Mouse (Mus musculus) v-Abl transformed pro-B cells (cell line): ENCODE measurements around the gene Dusp22.

Source experiments
- in situ Hi-C, 2 experiments: fragments of 400-800 bp; cut with MboI; formaldehyde crosslinking; loops; one replicate each; pipeline ENCODE4 v1.15.1; 2025; ENCODE audit not compliant: unreplicated experiment in 2 of 2

The Dusp22 gene

DNA sequence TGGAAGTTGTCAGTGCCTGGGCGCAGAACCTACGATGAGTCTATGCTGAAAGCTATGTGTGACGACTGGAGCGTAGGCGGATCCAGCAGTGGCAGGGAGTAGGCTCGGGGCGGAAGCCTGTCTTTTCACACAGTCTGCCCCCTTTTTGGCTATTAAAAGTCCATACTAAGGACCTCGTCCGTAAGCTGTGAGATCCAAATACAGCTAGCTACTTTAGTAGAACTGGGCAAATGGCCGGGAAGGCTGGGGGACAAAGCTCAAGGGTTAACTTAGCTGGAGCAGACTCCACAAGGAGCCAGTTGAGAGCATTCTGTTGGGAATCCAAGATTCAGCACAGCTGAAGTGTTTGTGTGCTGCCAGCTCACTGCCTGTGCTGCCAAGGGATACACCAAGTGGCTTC, 6.7 kb downstream of the Dusp22 start:
- in situ Hi-C loops = loop anchor here in 1 of 2 experiments (10.0 kb wide), 1 partner anchor 88 kb away; no protein-coding TSS in a partner anchor

DNA sequence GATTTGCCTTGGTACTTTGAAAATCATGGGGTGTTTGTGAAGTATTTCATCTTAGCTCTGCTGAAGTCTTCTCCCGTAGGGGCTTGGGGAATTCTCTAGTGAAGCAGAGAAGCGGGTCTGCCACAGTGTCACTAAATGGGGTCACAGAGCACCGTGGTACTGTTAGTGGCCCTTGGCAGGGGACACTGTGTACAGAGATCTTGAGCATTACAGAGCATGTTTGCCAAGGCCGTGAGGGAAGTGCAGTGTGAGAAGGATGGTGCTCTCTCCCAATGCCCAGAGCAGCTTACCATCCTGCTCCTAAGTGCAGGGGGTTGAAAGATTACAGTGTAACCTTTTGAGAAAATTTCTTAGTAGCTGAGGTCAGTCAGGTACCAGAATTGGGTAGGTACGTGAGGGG, 8.5 kb downstream of the Dusp22 start:
- in situ Hi-C loops = loop anchor here in 1 of 2 experiments (10.0 kb wide), 1 partner anchor 86 kb away; no protein-coding TSS in a partner anchor

DNA sequence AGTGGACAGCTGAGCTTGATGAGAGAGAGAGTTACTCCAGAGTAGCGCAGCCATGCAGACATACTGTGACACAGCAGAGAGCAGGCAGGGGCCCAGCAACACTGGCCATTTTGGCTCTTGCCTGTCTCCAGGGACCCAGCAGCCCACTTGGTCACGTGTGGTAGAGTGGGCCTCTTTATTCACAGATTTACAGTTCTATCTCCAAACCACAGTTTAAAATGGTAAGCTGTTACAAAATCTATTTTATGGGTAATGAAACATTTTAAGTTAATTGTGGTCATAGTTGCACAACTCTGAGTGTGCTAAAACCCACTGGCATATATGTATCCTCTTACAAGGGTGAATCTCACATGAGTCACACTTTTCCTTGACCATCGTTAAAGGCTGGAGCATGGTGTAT, 9.5 kb downstream of the Dusp22 start:
- in situ Hi-C loops = loop anchor here in 1 of 2 experiments (10.0 kb wide), 1 partner anchor 86 kb away; no protein-coding TSS in a partner anchor

DNA sequence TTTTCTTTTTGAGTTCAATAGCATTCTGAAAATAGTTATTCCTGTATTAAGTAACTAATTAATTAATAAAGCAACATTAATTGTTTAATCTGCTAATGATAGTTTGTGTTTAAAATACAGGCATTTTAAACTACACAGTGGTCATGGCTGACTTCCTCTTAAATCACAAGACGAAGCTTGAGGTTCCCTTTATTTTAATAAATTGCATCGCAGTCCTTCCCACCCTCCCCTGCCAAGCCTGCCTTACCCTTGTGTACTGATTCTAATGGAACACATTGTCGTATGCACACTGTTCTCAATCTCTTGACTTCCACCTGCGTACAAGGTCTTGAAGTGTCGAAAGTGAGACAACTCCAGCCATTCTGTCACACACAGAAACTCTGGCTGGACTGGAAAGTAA, 14.1 kb downstream of the Dusp22 start:
- in situ Hi-C loops = no loop called here

GRCm38 (mm10) chr13:30678822-30679221, 19.0 kb downstream of the Dusp22 start:
- in situ Hi-C loops = loop anchor here in 1 of 2 experiments (25.0 kb wide), 1 partner anchor 92 kb away; no protein-coding TSS in a partner anchor

DNA sequence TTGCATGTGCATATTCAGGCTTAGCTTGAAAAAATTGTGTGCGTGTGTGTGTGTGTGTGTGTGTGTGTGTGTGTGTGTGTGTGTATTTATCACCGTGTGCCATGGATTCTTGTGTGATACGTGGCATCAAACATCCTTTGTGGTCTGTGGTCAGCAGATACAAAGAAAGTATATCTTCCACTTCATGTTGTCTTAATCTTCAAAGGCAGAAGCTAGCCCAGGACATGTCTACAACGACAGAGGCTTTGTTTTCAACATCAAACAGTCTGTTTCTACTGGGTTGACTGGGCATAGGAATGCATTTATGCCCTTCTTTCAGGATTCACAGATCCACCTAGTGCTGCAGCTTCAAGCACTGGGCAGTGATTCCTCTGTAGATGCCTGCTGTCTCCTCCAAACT, 22.1 kb downstream of the Dusp22 start:
- in situ Hi-C loops = loop anchor here in 1 of 2 experiments (25.0 kb wide), 1 partner anchor 95 kb away; no protein-coding TSS in a partner anchor

GRCm38 (mm10) chr13:30682328-30682727, 22.5 kb downstream of the Dusp22 start:
- in situ Hi-C loops = loop anchor here in 1 of 2 experiments (25.0 kb wide), 1 partner anchor 95 kb away; no protein-coding TSS in a partner anchor

DNA sequence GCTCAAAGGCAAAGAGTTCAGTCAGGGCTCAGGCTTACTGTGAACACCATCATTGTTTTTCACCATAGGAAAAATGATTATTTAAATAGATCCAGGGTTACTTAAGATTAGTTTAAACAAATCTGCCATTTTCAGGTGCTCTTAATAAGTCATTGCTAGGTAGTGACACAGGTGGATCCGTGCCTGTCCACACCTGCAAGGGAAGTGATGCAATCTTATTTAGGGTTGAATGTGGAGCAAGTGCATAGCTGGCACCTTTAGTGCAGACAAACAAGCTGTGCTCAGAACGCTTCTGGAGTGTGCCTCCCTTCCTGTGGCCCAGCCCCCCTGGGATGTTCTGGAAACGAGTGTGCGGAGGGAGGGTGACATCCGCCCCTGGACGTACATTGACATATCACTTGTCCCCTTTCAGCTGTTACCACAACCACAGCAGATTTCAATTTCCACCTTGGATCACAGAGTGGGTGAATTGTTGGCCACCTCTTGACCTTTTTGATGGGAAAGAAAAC, 24.9 kb downstream of the Dusp22 start:
- in situ Hi-C loops = loop anchor here (5.0 to 25.0 kb wide), 3 partner anchors 32 to 97 kb away; no protein-coding TSS in a partner anchor

GRCm38 (mm10) chr13:30685957-30686356, 26.2 kb downstream of the Dusp22 start:
- in situ Hi-C loops = loop anchor here (5.0 to 25.0 kb wide), 3 partner anchors 34 to 99 kb away; no protein-coding TSS in a partner anchor

- in situ Hi-C loops = loop anchor here (5.0 to 25.0 kb wide), 3 partner anchors 36 to 101 kb away; no protein-coding TSS in a partner anchor
Measured at GRCm38 (mm10) chr13:30688035-30688616, 28.3 kb downstream of the Dusp22 start.

- in situ Hi-C loops = loop anchor here (5.0 to 25.0 kb wide), 3 partner anchors 37 to 102 kb away; no protein-coding TSS in a partner anchor
Measured at GRCm38 (mm10) chr13:30689475-30689874, 29.7 kb downstream of the Dusp22 start.

- in situ Hi-C loops = loop anchor here in 1 of 2 experiments (25.0 kb wide), 1 partner anchor 104 kb away; no protein-coding TSS in a partner anchor
Measured at GRCm38 (mm10) chr13:30691441-30692292, 31.9 kb downstream of the Dusp22 start.

GRCm38 (mm10) chr13:30692644-30693385, 33.0 kb downstream of the Dusp22 start:
- in situ Hi-C loops = loop anchor here in 1 of 2 experiments (25.0 kb wide), 1 partner anchor 106 kb away; no protein-coding TSS in a partner anchor

- in situ Hi-C loops = loop anchor here in 1 of 2 experiments (25.0 kb wide), 1 partner anchor 108 kb away; no protein-coding TSS in a partner anchor
Measured at GRCm38 (mm10) chr13:30695232-30695631, 35.4 kb downstream of the Dusp22 start.

DNA sequence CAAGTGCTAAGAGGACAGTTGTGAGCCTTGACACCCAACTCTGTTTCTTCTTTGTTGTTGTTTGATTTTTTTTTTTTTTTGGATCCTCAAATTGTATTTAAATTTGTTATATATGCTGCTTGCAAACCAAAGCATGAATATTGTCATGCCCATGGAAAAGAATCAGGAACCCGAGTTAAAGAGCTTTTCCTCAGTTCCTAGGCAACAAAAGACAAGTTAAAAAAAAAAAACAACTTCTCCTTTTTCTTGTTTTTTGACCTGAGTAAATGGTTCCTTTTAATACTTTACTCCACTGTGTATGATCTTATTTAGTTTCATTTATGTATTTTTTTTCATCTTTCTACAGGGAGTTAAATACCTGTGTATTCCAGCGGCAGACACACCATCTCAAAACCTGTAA, 36.1 kb downstream of the Dusp22 start:
- in situ Hi-C loops = loop anchor here in 1 of 2 experiments (25.0 kb wide), 1 partner anchor 109 kb away; no protein-coding TSS in a partner anchor

DNA sequence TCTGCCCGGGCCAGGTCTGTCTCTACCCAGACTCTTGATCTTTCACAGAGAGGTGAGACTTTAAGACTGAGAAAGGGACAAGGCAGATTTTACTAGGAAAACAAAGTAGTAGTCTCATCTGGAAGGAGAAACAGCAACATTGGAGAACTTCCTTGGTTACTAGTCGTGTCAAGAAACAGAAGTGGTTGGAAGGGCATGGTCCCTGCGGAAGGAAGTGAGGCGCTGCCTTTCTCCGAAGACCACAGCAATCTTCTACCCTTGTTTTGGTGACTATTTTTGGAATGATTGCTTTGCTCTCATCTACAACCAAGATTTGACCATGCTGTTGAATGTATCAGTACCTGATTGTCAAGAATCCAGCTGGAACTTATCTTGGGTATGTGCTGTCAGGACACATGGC, 38.1 kb downstream of the Dusp22 start:
- in situ Hi-C loops = loop anchor here in 1 of 2 experiments (25.0 kb wide), 1 partner anchor 111 kb away; no protein-coding TSS in a partner anchor

DNA sequence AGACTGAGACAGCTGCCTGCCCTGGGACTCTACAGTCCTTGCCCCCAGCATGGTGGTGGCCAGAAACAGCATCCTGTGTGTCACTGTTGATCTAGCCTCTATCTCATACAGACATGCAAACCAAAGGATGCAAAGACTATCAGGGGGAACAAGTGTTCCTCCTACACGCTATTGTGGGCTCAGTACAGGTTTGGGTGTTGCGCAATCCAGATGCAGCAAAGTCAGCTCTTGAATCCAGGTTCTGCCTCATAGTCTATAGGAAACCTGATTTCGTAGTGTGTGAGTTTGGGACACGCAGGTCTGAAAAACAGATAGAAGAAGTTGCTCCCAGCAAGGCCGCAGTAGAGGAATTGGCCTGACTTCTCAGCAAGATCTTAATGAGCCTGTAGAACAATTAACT, 42.9 kb downstream of the Dusp22 start:
- in situ Hi-C loops = no loop called here

DNA sequence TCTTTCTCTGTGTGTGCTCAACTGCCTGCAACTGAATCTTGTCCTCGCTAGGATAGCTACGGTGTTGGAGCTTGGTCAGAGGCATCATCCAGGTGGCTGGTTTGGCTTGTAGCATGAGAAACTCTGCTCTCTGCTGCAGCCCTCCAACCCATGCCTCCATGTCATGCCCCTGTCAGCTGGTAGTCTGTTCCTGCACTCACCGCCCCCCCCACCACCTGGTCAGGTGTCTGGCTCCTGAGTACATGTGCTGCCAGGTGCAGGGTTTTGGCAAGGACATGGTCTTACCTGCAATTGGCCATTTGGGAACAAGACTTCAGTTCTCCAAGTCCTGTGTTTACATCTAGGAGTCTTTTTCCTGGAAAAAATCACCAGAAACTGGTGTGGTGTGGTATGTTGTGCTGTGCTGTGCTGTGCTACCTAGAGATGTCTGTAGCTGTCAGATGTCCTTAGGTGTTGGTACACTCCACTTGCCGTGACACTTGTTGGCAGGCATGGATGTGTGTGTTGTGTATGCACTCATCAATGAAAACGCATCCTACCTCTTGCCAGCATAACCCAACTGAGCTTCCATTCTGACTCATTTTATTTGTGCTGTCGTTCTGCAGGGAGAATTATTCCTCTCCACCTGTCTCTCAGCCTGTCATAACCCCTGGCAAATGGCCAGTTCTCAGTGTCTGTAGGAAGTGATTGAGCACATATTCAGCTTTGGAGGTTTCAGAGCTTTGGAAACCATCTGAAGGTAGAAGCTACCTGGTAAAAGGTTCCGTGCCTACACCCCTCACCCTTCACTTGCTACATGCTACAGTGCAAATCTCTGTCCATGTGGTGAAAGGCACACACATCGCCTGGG, 44.7 kb downstream of the Dusp22 start:
- in situ Hi-C loops = no loop called here

- in situ Hi-C loops = no loop called here
Measured at GRCm38 (mm10) chr13:30711066-30711465, 51.3 kb downstream of the Dusp22 start.
